Mouse (Mus musculus): ENCODE data around the gene Parp16. TPM values are rescaled to one million over a fixed set of nuclear protein-coding genes. Genes with fewer than 3 reads are reported as not detected.

The Parp16 gene
- 5.6 TPM for total RNA-seq (2023)

GRCm38 (mm10) chr9:65195053-65195452 is at the start of gene Parp16:
TSS of gene Parp16 (plus strand) at chr9:65195353.

GRCm38 (mm10) chr9:65264959-65265358 is 69.8 kb downstream of the Parp16 start, which contains the start of gene Cilp:
TSS of gene Cilp (plus strand) at chr9:65265180.

Other genes with a start within 250 kb of the Parp16 start
- gene Slc24a1, start 243.7 kb upstream of the Parp16 start, total RNA-seq (2023), result not detected
- gene Ints14, start 234.4 kb upstream of the Parp16 start, total RNA-seq (2023), result 33.9 TPM
- 40.7 TPM for gene Hacd3, start 173.7 kb upstream of the Parp16 start, total RNA-seq (2023)
- gene Dpp8, start 162.9 kb upstream of the Parp16 start, total RNA-seq (2023), result 68.2 TPM
- gene Igdcc4, start 93.9 kb upstream of the Parp16 start, total RNA-seq (2023), result not detected
- gene Igdcc3, start 54.2 kb upstream of the Parp16 start, total RNA-seq (2023), result not detected
- gene Cilp, start 69.8 kb downstream of the Parp16 start, total RNA-seq (2023), result not detected
- 21.3 TPM for gene Clpx, start 98.9 kb downstream of the Parp16 start, total RNA-seq (2023)
- gene Pdcd7, start 150.8 kb downstream of the Parp16 start, total RNA-seq (2023), result 16.7 TPM
- 0.88 TPM for gene Ubap1l, start 165.7 kb downstream of the Parp16 start, total RNA-seq (2023)
- not detected for gene Kbtbd13, start 196.3 kb downstream of the Parp16 start, total RNA-seq (2023)
- gene Rasl12, start 203.2 kb downstream of the Parp16 start, total RNA-seq (2023), result not detected
- gene Slc51b, start 227.6 kb downstream of the Parp16 start, total RNA-seq (2023), result not detected
- gene Mtfmt, start 240.4 kb downstream of the Parp16 start, total RNA-seq (2023), result 26.2 TPM

Data from CD4-positive naive resting alpha-beta T cell, adult 76 days (primary cell).